Mouse (Mus musculus): ENCODE results near the gene Tcl1b5.
"Not testable (repeated sequence)": the region's sequence is repeated elsewhere in the genome, so short reads cannot be mapped to it uniquely, and the experiment has no call there.

- TF ChIP-seq CTCF (IDR thresholded peaks at IDR 0.05; ENCODE audit: borderline replicate concordance, extremely low read depth, insufficient read depth, insufficient read length); POLR2A (IDR thresholded peaks at IDR 0.05; ENCODE audit: borderline replicate concordance, extremely low read depth, insufficient read depth, insufficient read length, poor library complexity, severe bottlenecking): not testable (repeated sequence)
Observed at GRCm38 (mm10) chr12:105174318-105174717, 1.8 kb upstream of the Tcl1b5 start.

Data from brain, embryonic 14.5 days (tissue).